Mouse (Mus musculus): ENCODE measurements around the gene Tbca. TPM values are rescaled to one million over a fixed set of nuclear protein-coding genes. Genes with fewer than 3 reads are reported as not detected.

The Tbca gene
- polyA plus RNA-seq (2015; fragmentation: Nextera tagmentation; extraction: Ambion mirVana), result 224 and 267 TPM in 2 replicates

GRCm38 (mm10) chr13:94788771-94789649 lies at the start of gene Tbca:
Tbca (plus strand) TSS chr13:94788910.
- Histone ChIP-seq H3K9ac (peak within 1 kb of the TSS; percentile 98), H3K27ac (replicated peaks) (peak within 1 kb of the TSS; percentile 92), H3K4me1 (peaks cover 31% of the 10 kb centered on the region), H3K4me3 (peak within 1 kb of the TSS; percentile 98), H3K27me3 (replicated peaks) (peaks cover 18% of the 10 kb centered on the region), H3K36me3 (no peaks in the 10 kb centered on the region), H3K4me2 (peak within 1 kb of the TSS; percentile 75), H3K9me3 (no peaks in the 10 kb centered on the region)
- ATAC-seq (ENCODE audit: extremely low read depth, insufficient number of reproducible peaks, low FRiP score, low TSS enrichment), result peak; percentile 88
- under 1% methylated on average over 69 of the region's 81 CpGs for WGBS

DNA sequence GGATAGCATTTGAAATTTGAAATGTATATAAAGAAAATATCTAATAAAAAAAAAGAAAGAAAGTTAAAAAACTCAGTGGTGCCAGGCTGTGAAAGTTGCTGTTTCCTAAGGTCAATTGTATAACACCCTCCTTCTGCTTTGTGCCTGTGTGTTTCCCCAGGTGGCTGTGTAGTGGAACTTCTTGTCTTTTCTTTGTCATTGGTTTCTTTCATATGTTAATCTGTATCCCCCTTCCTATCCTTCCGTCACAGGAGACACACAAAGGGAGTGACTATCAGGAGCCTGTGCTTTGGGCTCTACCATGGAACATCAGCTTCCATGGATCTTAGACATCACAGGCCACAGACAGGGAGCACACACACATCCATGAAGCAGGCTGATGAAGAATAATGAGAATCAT lies 43.5 kb upstream of the Tbca start:
- Histone ChIP-seq H3K9me3 (no peaks in the 10 kb centered on the region), H3K4me3 (no peak overlapping the region), H3K36me3 (no peaks in the 10 kb centered on the region), H3K4me1 (no peaks in the 10 kb centered on the region), H3K4me2 (no peak overlapping the region), H3K27me3 (replicated peaks) (no peaks in the 10 kb centered on the region), H3K27ac (replicated peaks) (no peak overlapping the region), H3K9ac (no peak overlapping the region)
- WGBS, result 64% methylated on average over 1 of the region's 1 CpGs
- ATAC-seq (ENCODE audit: extremely low read depth, insufficient number of reproducible peaks, low FRiP score, low TSS enrichment), result no peak

DNA sequence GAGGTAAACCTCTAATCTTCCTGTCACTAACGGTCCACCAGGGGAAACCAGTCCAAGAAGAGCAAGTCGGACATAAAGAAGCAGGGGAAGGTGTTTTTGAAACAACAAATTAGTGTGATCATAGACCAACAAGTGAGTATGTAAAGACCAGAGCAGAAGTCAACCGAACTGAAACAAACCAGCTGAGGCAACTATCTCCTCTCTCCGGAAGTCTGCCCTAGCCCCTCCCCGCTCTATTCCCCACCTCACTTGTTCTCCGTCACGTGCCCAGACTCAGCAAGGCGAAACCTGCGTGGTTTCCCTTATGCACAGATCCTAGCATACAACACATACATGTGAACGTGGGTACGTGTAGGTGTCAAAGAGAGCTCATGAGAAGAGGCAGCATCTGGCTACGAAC lies 22.9 kb upstream of the Tbca start:
- Histone ChIP-seq H3K27me3 (replicated peaks) (no peaks in the 10 kb centered on the region), H3K27ac (replicated peaks) (no peak overlapping the region), H3K36me3 (no peaks in the 10 kb centered on the region), H3K9ac (no peak overlapping the region), H3K9me3 (no peaks in the 10 kb centered on the region), H3K4me3 (no peak overlapping the region), H3K4me2 (no peak overlapping the region), H3K4me1 (peaks cover 19% of the 10 kb centered on the region)
- 78% methylated on average over 12 of the region's 12 CpGs for WGBS
- no peak for ATAC-seq (ENCODE audit: extremely low read depth, insufficient number of reproducible peaks, low FRiP score, low TSS enrichment)

DNA sequence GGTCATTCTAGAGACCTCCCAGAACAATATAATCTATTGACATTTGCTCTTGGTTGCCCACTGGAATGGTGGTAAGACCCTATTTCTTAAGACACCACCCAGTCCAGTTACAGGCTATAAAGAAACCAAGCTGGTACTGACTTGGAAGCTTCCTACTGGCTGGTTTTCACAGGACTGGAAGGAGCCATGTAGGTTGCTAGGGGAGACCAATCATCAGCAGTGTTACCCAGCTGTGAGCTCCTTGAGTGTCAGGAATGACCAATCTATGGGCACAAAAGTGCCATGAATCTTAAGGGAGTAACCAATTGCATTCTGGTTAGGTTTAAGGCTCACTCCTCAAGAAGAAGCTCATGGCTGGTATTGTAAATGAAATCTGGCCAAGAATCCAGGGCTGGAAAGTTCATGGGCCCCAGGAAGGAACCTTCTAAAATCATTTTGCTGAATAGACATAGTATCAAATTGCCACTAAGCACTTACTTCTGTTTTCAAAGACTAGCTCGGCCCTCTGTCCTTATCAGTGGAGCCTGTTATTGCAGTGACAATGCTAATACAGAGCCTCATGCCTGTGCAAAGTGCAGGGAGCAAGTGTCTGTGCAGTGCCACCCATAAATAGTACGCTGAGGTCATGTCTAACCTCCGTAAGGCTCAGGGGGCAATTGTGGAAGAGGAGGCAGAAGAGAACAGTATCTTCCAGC lies 20.1 kb upstream of the Tbca start:
- Histone ChIP-seq H3K36me3 (no peaks in the 10 kb centered on the region), H3K4me3 (no peak overlapping the region), H3K4me2 (peak overlapping the region; percentile 22), H3K27ac (replicated peaks) (peak overlapping the region; percentile 82), H3K27me3 (replicated peaks) (no peaks in the 10 kb centered on the region), H3K9ac (no peak overlapping the region), H3K9me3 (no peaks in the 10 kb centered on the region), H3K4me1 (peaks cover 19% of the 10 kb centered on the region)
- 19% methylated on average over 3 of the region's 3 CpGs for WGBS
- no peak; the same call in 1 of the 2 replicates for ATAC-seq (ENCODE audit: extremely low read depth, insufficient number of reproducible peaks, low FRiP score, low TSS enrichment)

DNA sequence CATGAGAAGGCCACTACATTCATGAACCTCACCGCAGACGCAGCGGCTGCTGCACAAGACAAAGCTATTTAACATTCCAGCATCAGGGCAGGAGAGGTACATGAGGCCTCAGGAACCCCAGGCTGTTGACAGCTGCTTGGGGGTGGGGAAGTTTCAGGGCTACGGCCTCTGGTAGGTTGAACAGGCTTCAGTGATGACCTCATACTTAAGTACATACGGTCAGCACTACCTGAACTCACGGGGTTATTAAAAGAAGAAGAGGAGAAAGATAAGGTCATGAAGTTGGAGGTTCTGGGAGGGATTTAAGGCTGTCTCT lies 19.6 kb upstream of the Tbca start:
- no peak; the same call in 1 of the 2 replicates for ATAC-seq (ENCODE audit: extremely low read depth, insufficient number of reproducible peaks, low FRiP score, low TSS enrichment)
- peak overlapping the region; percentile 82 for H3K27ac ChIP-seq (replicated peaks)
- H3K9ac ChIP-seq, result no peak overlapping the region
- peaks cover 19% of the 10 kb centered on the region for H3K4me1 ChIP-seq
- peak overlapping the region; percentile 22 for H3K4me2 ChIP-seq
- H3K4me3 ChIP-seq, result no peak overlapping the region
- WGBS, result 11% methylated on average over 6 of the region's 6 CpGs
- H3K27me3 ChIP-seq (replicated peaks), result no peaks in the 10 kb centered on the region
- H3K9me3 ChIP-seq, result no peaks in the 10 kb centered on the region
- H3K36me3 ChIP-seq, result no peaks in the 10 kb centered on the region

GRCm38 (mm10) chr13:94786866-94787265 lies 1.8 kb upstream of the Tbca start:
- ATAC-seq (ENCODE audit: extremely low read depth, insufficient number of reproducible peaks, low FRiP score, low TSS enrichment), result no peak
- H3K4me1 ChIP-seq, result peaks cover 20% of the 10 kb centered on the region
- no peaks in the 10 kb centered on the region for H3K9me3 ChIP-seq
- no peak overlapping the region for H3K4me2 ChIP-seq
- no peaks in the 10 kb centered on the region for H3K36me3 ChIP-seq
- WGBS, result 71% methylated on average over 2 of the region's 2 CpGs
- H3K4me3 ChIP-seq, result no peak overlapping the region
- H3K27me3 ChIP-seq (replicated peaks), result peaks cover 18% of the 10 kb centered on the region
- no peak overlapping the region for H3K9ac ChIP-seq
- H3K27ac ChIP-seq (replicated peaks), result no peak overlapping the region

GRCm38 (mm10) chr13:94794689-94795088 lies 6.0 kb downstream of the Tbca start:
- H3K27me3 ChIP-seq (replicated peaks), result no peaks in the 10 kb centered on the region
- H3K36me3 ChIP-seq, result no peaks in the 10 kb centered on the region
- no peak for ATAC-seq (ENCODE audit: extremely low read depth, insufficient number of reproducible peaks, low FRiP score, low TSS enrichment)
- 43% methylated on average over 1 of the region's 1 CpGs for WGBS
- H3K4me2 ChIP-seq, result no peak overlapping the region
- peaks cover 53% of the 10 kb centered on the region for H3K4me1 ChIP-seq
- H3K4me3 ChIP-seq, result no peak overlapping the region
- H3K9ac ChIP-seq, result no peak overlapping the region
- no peak overlapping the region for H3K27ac ChIP-seq (replicated peaks)
- H3K9me3 ChIP-seq, result no peaks in the 10 kb centered on the region

DNA sequence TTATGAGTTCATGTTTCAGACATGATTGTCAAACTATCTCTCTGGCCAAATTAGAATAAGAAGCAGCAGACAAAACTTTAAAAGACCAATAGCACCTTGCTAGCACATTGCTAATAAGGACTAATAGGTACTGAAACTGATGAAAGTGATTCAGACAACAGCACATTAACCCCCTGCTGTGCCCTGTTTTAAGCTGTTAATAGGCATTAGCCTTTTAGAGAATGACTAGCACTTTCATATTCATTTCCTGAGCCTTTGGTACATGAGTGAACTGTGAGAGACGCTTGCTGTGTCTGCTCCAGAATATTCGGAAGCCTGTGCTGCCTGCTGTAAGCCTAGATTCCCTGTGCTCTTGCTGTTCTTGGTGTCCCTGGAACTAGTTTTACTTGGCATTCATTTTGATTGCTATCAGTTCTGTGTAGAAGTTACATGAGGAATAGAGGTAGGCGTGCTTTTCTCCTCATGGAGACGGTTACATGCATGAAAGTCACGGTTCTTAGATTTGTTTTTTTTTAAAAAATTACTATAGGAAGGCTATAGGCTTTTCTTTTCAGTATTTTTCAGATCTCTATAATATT lies 14.9 kb downstream of the Tbca start:
- ATAC-seq (ENCODE audit: extremely low read depth, insufficient number of reproducible peaks, low FRiP score, low TSS enrichment), result no peak
- 74% methylated on average over 5 of the region's 5 CpGs for WGBS

GRCm38 (mm10) chr13:94806315-94807179 lies 17.8 kb downstream of the Tbca start:
- H3K36me3 ChIP-seq, result no peaks in the 10 kb centered on the region

More for the DNA sequence above, 14.9 kb downstream of the Tbca start:
- Histone ChIP-seq H3K4me3 (no peak overlapping the region), H3K27ac (replicated peaks) (no peak overlapping the region), H3K4me2 (no peak overlapping the region), H3K27me3 (replicated peaks) (no peaks in the 10 kb centered on the region), H3K9me3 (no peaks in the 10 kb centered on the region), H3K9ac (no peak overlapping the region), H3K36me3 (no peaks in the 10 kb centered on the region), H3K4me1 (peaks cover 52% of the 10 kb centered on the region)

DNA sequence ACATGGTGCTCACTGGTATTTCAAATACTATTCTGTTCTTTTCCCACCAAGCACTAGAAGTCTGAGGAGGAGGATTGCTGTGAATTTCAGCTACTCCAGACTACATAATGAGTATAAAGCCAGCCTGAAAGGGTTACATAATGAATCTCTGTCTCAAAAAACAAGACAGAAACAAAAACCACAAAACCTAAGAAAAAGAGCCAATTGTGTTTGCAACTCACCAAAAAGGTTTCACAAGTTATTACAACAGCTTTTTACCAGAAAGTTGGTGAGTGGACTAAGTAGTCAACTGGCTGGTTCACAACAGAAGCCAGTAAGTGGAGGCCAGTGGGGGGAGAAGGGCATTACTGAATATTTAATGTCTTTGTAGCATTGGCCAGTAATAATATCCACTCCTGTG lies 19.9 kb downstream of the Tbca start:
- ATAC-seq (ENCODE audit: extremely low read depth, insufficient number of reproducible peaks, low FRiP score, low TSS enrichment), result no peak
- no peaks in the 10 kb centered on the region for H3K27me3 ChIP-seq (replicated peaks)
- H3K4me3 ChIP-seq, result no peak overlapping the region
- peaks cover 45% of the 10 kb centered on the region for H3K4me1 ChIP-seq
- H3K27ac ChIP-seq (replicated peaks), result no peak overlapping the region
- H3K4me2 ChIP-seq, result no peak overlapping the region
- H3K9ac ChIP-seq, result no peak overlapping the region
- no peaks in the 10 kb centered on the region for H3K9me3 ChIP-seq
- no peaks in the 10 kb centered on the region for H3K36me3 ChIP-seq

More at GRCm38 (mm10) chr13:94806315-94807179, 17.8 kb downstream of the Tbca start:
- Histone ChIP-seq H3K27ac (replicated peaks) (peak overlapping the region; percentile 67), H3K9me3 (no peaks in the 10 kb centered on the region), H3K4me3 (peak overlapping the region; percentile 33), H3K9ac (peak overlapping the region; percentile 38; the same call in 1 of the 2 replicates), H3K4me2 (peak overlapping the region; percentile 61), H3K4me1 (peaks cover 46% of the 10 kb centered on the region), H3K27me3 (replicated peaks) (no peaks in the 10 kb centered on the region)
- 6% methylated on average over 9 of the region's 9 CpGs for WGBS
- ATAC-seq (ENCODE audit: extremely low read depth, insufficient number of reproducible peaks, low FRiP score, low TSS enrichment), result no peak

GRCm38 (mm10) chr13:94809724-94810123 lies 21.0 kb downstream of the Tbca start:
- H3K36me3 ChIP-seq, result no peaks in the 10 kb centered on the region
- no peaks in the 10 kb centered on the region for H3K9me3 ChIP-seq
- H3K4me3 ChIP-seq, result no peak overlapping the region
- H3K4me1 ChIP-seq, result peaks cover 47% of the 10 kb centered on the region
- no peak overlapping the region for H3K4me2 ChIP-seq
- no peak for ATAC-seq (ENCODE audit: extremely low read depth, insufficient number of reproducible peaks, low FRiP score, low TSS enrichment)
- H3K27me3 ChIP-seq (replicated peaks), result no peaks in the 10 kb centered on the region
- H3K9ac ChIP-seq, result no peak overlapping the region
- H3K27ac ChIP-seq (replicated peaks), result no peak overlapping the region
- 60% methylated on average over 1 of the region's 1 CpGs for WGBS
